Mouse (Mus musculus) liver, embryonic 14.5 days (tissue): ENCODE results near the gene Ada. TPM values are rescaled to one million over a fixed set of nuclear protein-coding genes. Genes with fewer than 3 reads are reported as not detected.

Source experiments
- ATAC-seq: fragments of 200-750 bp; cut with Nextera tagmentation; 2 replicates; pipeline ENCODE4 v1.8.0; 2017; ENCODE audit warnings: moderate number of reproducible peaks, mild to moderate bottlenecking, moderate library complexity; ENCODE audit not compliant: insufficient read depth
- DNase-seq, 3 experiments: peaks; one replicate each; pipeline ENCODE4 v3.0.0-alpha.2; 2012 to 2013; ENCODE audit warnings: low read depth in 3 of 3, low spot score in 3 of 3
- H3K27ac ChIP-seq: fragments of 300-500 bp; sonication (generic); 2 replicates; pipeline ENCODE4 v1.5.1; 2014; ENCODE audit warnings: moderate library complexity, mild to moderate bottlenecking, control low read depth, inconsistent platforms
- H3K27me3 ChIP-seq: fragments of 300-500 bp; sonication (generic); 2 replicates; pipeline ENCODE4 v1.6.1; 2014; ENCODE audit warnings: mild to moderate bottlenecking, low read length, moderate library complexity; ENCODE audit not compliant: control insufficient read depth, insufficient read depth
- H3K36me3 ChIP-seq: fragments of 300-500 bp; sonication (generic); replicated peaks from 2 replicates; pipeline ENCODE4 v1.6.1; 2014; ENCODE audit warnings: low read depth; ENCODE audit not compliant: control insufficient read depth, insufficient read depth
- H3K4me1 ChIP-seq, 2 experiments: fragments of 200-500 bp in 1 of 2; fragments of 300-500 bp in 1 of 2; sonication (generic) in 1 of 2; replicated peaks; 2 replicates each; pipeline ENCODE4 v1.6.1; 2012 to 2014; ENCODE audit warnings: antibody characterized with exemption in 1 of 2, inconsistent platforms in 1 of 2, low read length in 1 of 2; ENCODE audit not compliant: control insufficient read depth in 2 of 2, insufficient read depth in 2 of 2
- H3K4me2 ChIP-seq: fragments of 300-500 bp; sonication (generic); 2 replicates; pipeline ENCODE4 v1.6.1; 2014; ENCODE audit warnings: low read depth, mild to moderate bottlenecking, control low read depth, moderate library complexity
- H3K4me3 ChIP-seq, 2 experiments: fragments of 200-500 bp in 1 of 2; fragments of 300-500 bp in 1 of 2; sonication (generic) in 1 of 2; 2 replicates each; pipeline ENCODE4 v1.5.1; 2012 to 2014; ENCODE audit warnings: low read depth in 2 of 2, low read length in 2 of 2, mild to moderate bottlenecking in 2 of 2, control low read depth in 1 of 2, inconsistent platforms in 1 of 2, moderate library complexity in 1 of 2; ENCODE audit not compliant: insufficient read depth in 1 of 2
- H3K9ac ChIP-seq: fragments of 300-500 bp; sonication (generic); replicated peaks from 2 replicates; pipeline ENCODE4 v1.6.1; 2014; ENCODE audit warnings: mild to moderate bottlenecking, control low read depth, moderate library complexity
- H3K9me3 ChIP-seq: fragments of 300-500 bp; sonication (generic); 2 replicates; pipeline ENCODE4 v1.6.1; 2016; ENCODE audit warnings: low read length, mixed read lengths; ENCODE audit not compliant: control insufficient read depth
- CTCF ChIP-seq: IDR thresholded peaks from 2 replicates; pipeline ENCODE4 v1.5.1; 2016; ENCODE audit warnings: antibody characterized with exemption, low read depth, control low read depth
- EP300 ChIP-seq: IDR thresholded peaks from 2 replicates; pipeline ENCODE4 v1.6.1; 2016; ENCODE audit warnings: antibody characterized with exemption, low read depth
- WGBS: fragments of 180-500 bp; shearing (Covaris S2); extraction: QIAGEN DNeasy Blood & Tissue Kit; methylation state at CpG from one replicate; pipeline ENCODE4 v1.1.7; 2014; ENCODE audit not compliant: insufficient replicate concordance; 5-methylcytosine and 5-hydroxymethylcytosine counted together
- polyA plus RNA-seq, 2 experiments: library from polyadenylated mRNA; depleted of rRNA in 1 of 2; stranded (reverse) in 1 of 2; unstranded in 1 of 2; fragments of >200 nt; fragmentation: Nextera tagmentation in 1 of 2; extraction: Ambion mirVana in 1 of 2; gene quantifications; 2 replicates each; pipeline versions ENCODE4 v1.2.1 to v1.2.3; 2012 to 2014

Ada gene
- polyA plus RNA-seq, 2 experiments, result 2.9 to 3.8 TPM

GRCm38 (mm10) chr2:163693716-163694314, 56.2 kb downstream of the Ada start:
- DNase-seq, result no peak
- no peak for ATAC-seq
- 47% methylated on average over 9 of the region's 9 CpGs for WGBS
- no peaks in the 10 kb centered on the region for H3K27me3 ChIP-seq
- no peaks in the 10 kb centered on the region for H3K9me3 ChIP-seq
- TF ChIP-seq EP300 (no peak), CTCF (no peak)
- no peak overlapping the region; the same call in 1 of the 2 replicates for H3K9ac ChIP-seq
- H3K4me1 ChIP-seq, result peaks cover 67 to 80% of the 10 kb centered on the region in 2 experiments
- no peaks in the 10 kb centered on the region for H3K36me3 ChIP-seq
- peak overlapping the region; percentile 54 for H3K4me2 ChIP-seq
- no peak overlapping the region for H3K4me3 ChIP-seq
- H3K27ac ChIP-seq, result peak overlapping the region; percentile 81

GRCm38 (mm10) chr2:163692873-163693612, 57.0 kb downstream of the Ada start:
- 13% methylated on average over 3 of the region's 3 CpGs for WGBS
- H3K9me3 ChIP-seq, result no peaks in the 10 kb centered on the region
- H3K36me3 ChIP-seq, result no peaks in the 10 kb centered on the region
- TF ChIP-seq CTCF (no peak), EP300 (peak; percentile 71)
- H3K27me3 ChIP-seq, result no peaks in the 10 kb centered on the region
- DNase-seq (no peak), ATAC-seq (peak; percentile 76)
- peak overlapping the region; percentile 50 for H3K9ac ChIP-seq
- peak overlapping the region; percentile 54 for H3K4me2 ChIP-seq
- H3K27ac ChIP-seq, result peak overlapping the region; percentile 81
- H3K4me3 ChIP-seq, result no peak overlapping the region
- H3K4me1 ChIP-seq, result peaks cover 68 to 77% of the 10 kb centered on the region in 2 experiments

GRCm38 (mm10) chr2:163691846-163692605, 58.0 kb downstream of the Ada start:
- H3K27me3 ChIP-seq, result no peaks in the 10 kb centered on the region
- ATAC-seq (peak; percentile 66), DNase-seq (peak in 1 of 3 experiments; percentile 52)
- H3K36me3 ChIP-seq, result no peaks in the 10 kb centered on the region
- 0 out of 2 replicates have a peak overlapping the region, but pooled peaks have one; percentile 31 for H3K9ac ChIP-seq
- TF ChIP-seq EP300, result no peak
- no peak for TF ChIP-seq CTCF
- H3K27ac ChIP-seq, result peak overlapping the region; percentile 36
- 27% methylated on average over 6 of the region's 6 CpGs for WGBS
- no peak overlapping the region for H3K4me3 ChIP-seq
- no peaks in the 10 kb centered on the region for H3K9me3 ChIP-seq
- H3K4me2 ChIP-seq, result peak overlapping the region; percentile 54
- peaks cover 65 to 75% of the 10 kb centered on the region in 2 experiments for H3K4me1 ChIP-seq

- Histone ChIP-seq H3K9ac (no peak overlapping the region), H3K9me3 (no peaks in the 10 kb centered on the region), H3K27me3 (no peaks in the 10 kb centered on the region), H3K4me1 (peaks cover 64 to 77% of the 10 kb centered on the region in 2 experiments), H3K4me2 (peak overlapping the region; percentile 54; the same call in 1 of the 2 replicates), H3K36me3 (no peaks in the 10 kb centered on the region), H3K27ac (no peak overlapping the region), H3K4me3 (no peak overlapping the region)
- DNase-seq (no peak), ATAC-seq (no peak)
- TF ChIP-seq CTCF (no peak), EP300 (no peak)
- 78% methylated on average over 8 of the region's 8 CpGs for WGBS
Observed at GRCm38 (mm10) chr2:163690409-163691304, 59.4 kb downstream of the Ada start.
